Mouse (Mus musculus) layer of hippocampus, adult 2 months (tissue): ENCODE results near the gene Serpinb1a. TPM values are rescaled to one million over a fixed set of nuclear protein-coding genes. Genes with fewer than 3 reads are reported as not detected.

Source experiments
- DNase-seq, 2 experiments: peaks; one replicate each; pipeline ENCODE4 v3.0.0; 2022; ENCODE audit warnings: low spot score in 2 of 2
- H3K27ac ChIP-seq: fragments of 200-600 bp; 2 replicates; pipeline ENCODE4 v1.8.1; 2022
- H3K4me3 ChIP-seq: fragments of 200-600 bp; 2 replicates; pipeline ENCODE4 v1.8.1; 2022; ENCODE audit warnings: mild to moderate bottlenecking
- CTCF ChIP-seq: fragments of 200-600 bp; conservative IDR thresholded peaks from 2 replicates; pipeline ENCODE4 v1.8.1; 2022; ENCODE audit warnings: antibody characterized with exemption, mild to moderate bottlenecking, moderate library complexity
- total RNA-seq, 2 experiments: library from RNA; stranded (reverse); gene quantifications; 2 replicates each; pipeline ENCODE4 v1.2.3; 2021

Gene Serpinb1a
- total RNA-seq, 2 experiments from 2014 or later, result 5.3 to 6.6 TPM

DNA sequence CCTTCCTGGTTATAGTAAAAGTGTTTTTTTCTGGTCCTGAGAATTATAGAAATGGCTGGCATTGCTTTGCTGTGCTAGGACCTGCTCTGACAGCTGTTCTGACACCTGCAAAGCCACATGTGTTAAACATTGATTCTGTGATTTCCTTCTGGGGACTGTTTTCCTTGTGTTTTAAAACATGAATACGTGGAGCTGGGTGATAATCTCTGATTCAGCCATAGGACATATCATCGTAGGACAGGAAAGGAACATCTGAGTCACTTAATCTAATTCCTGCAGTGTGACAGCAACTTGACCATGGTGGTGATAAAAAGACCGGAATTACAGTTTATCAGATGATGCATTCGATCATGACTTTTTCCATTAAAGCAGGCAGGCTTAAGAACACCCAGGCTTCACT lies 22.1 kb downstream of the Serpinb1a start:
- no peak overlapping the region for H3K4me3 ChIP-seq
- no peak overlapping the region; the same call in 1 of the 2 replicates for H3K27ac ChIP-seq
- no peak for TF ChIP-seq CTCF
- no peak for DNase-seq

GRCm38 (mm10) chr13:32827951-32828350 lies 23.0 kb downstream of the Serpinb1a start:
- peak; percentile 8 to 57 for DNase-seq
- Histone ChIP-seq H3K27ac (peak overlapping the region; percentile 23; the same call in 1 of the 2 replicates), H3K4me3 (no peak overlapping the region)
- peak; percentile 83 for TF ChIP-seq CTCF

GRCm38 (mm10) chr13:32827111-32827822 lies 23.7 kb downstream of the Serpinb1a start:
- peak; percentile 59 for TF ChIP-seq CTCF
- Histone ChIP-seq H3K27ac (peak overlapping the region; percentile 23; the same call in 1 of the 2 replicates), H3K4me3 (no peak overlapping the region)
- no peak for DNase-seq

DNA sequence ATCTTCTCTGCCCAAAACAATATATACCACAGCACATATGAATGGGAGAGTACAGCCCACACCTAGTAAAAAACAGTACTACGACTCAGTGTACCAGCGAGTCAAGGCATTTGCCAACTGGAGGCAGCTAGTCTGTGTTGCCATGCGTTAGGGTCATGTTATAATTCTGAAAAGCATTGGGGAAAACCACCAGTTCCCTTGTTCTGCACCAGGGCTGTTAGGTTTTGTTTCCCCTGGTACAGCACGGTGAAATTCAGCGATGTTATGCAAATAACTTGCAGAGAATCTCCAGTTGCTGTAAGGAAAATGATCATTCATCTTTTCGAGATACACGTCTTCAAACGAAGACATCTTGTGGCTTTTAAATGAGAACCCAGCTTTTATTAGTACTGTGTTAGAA lies 25.4 kb downstream of the Serpinb1a start:
- no peak for DNase-seq
- Histone ChIP-seq H3K4me3 (no peak overlapping the region), H3K27ac (no peak overlapping the region)
- TF ChIP-seq CTCF, result no peak

DNA sequence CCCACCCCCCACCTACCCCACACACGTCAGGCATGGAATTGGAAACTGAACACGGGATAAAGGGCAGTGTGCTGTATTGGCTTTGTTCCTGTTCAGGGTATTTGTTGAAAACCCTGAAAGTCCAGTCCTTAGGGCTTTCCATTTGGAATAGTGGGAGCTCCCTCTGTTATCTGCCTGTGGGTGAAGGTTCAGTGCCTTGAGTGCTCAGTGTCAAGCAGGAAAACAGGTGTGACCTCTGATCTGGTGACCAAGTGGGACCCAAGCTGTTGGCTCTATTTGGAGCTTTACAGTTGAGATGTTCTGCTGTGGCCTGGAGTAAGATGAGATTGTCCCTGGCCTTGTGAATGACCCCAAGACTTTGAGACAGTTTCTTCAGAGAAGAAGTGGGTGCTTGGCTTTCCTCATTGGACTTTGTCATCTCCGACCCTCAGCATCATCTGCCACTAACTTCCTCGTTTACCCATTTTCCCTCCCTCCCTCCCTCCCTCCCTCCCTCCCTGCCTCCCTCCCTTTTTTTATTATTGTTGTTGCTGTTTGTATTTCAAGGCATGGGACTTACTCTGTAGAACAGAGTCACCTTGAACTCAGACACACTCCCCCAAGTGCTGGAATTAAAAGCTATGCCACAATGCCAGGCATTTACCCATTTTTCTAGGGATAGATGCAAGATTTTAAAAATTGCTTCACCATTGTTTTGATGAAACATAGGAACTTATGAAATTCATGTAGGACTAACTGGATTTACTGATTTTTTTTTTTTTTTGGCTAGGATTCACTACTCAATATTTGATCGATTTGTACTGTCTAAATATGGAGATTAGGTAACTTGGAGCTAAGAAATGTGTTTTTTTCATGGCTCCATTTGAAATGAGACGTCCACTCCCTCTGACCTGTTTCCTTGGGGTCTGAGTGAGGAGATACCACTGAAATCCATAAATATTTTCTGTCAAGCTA lies 26.3 kb downstream of the Serpinb1a start:
- DNase-seq, result no peak
- TF ChIP-seq CTCF, result no peak
- no peak overlapping the region for H3K27ac ChIP-seq
- no peak overlapping the region for H3K4me3 ChIP-seq

- H3K27ac ChIP-seq, result no peak overlapping the region
- no peak overlapping the region for H3K4me3 ChIP-seq
- TF ChIP-seq CTCF, result no peak
- no peak for DNase-seq
Measured at GRCm38 (mm10) chr13:32823126-32823525, 27.9 kb downstream of the Serpinb1a start.

- Histone ChIP-seq H3K4me3 (no peak overlapping the region), H3K27ac (no peak overlapping the region)
- TF ChIP-seq CTCF, result no peak
- DNase-seq, result no peak
Measured at GRCm38 (mm10) chr13:32821671-32822070, 29.3 kb downstream of the Serpinb1a start.

GRCm38 (mm10) chr13:32819926-32820325 lies 31.1 kb downstream of the Serpinb1a start:
- Histone ChIP-seq H3K27ac (no peak overlapping the region), H3K4me3 (no peak overlapping the region)
- no peak for TF ChIP-seq CTCF
- no peak for DNase-seq

- Histone ChIP-seq H3K27ac (no peak overlapping the region), H3K4me3 (no peak overlapping the region)
- DNase-seq, result no peak
- no peak for TF ChIP-seq CTCF
Measured at GRCm38 (mm10) chr13:32819241-32819640, 31.7 kb downstream of the Serpinb1a start.

GRCm38 (mm10) chr13:32807624-32808023 lies 43.4 kb downstream of the Serpinb1a start:
- TF ChIP-seq CTCF, result no peak
- no peak overlapping the region for H3K27ac ChIP-seq
- no peak for DNase-seq
- no peak overlapping the region for H3K4me3 ChIP-seq

- H3K27ac ChIP-seq, result no peak overlapping the region
- no peak for TF ChIP-seq CTCF
Measured at GRCm38 (mm10) chr13:32806820-32807219, 44.2 kb downstream of the Serpinb1a start.

DNA sequence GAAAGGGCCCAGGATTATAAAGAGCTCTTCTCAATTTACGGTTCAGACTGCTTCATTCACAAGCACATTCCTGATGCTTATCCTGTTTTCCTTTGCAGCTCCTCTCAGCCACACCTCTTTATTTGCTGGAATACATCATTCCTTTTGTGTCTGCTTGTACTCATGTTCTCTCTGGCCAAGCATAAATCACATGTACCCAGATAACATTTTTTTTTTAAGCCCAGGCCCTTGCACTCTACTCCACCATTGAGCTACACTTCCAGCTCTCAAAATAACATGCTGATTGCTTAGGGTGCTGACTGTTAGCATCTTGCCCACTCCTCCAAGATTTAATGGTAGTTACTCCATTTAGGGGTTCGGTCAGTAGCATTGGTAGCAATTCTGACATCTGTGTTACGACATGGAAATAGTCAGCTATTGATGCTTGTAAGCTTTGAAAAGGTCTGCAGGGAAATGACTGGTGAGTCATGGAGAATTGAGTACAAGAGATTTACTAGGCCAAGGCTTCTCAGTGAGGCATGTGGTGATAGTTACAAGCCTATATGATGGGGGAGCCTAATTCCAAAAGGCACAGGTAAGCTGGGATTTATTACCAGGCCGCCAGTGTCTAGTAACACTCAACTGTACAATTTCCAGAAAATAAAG lies 47.2 kb downstream of the Serpinb1a start:
- DNase-seq, result no peak
- H3K27ac ChIP-seq, result peak overlapping the region; percentile 95; the same call in 1 of the 2 replicates
- no peak for TF ChIP-seq CTCF
- H3K4me3 ChIP-seq, result peak overlapping the region; percentile 98

More at GRCm38 (mm10) chr13:32806820-32807219, 44.2 kb downstream of the Serpinb1a start:
- no peak for DNase-seq
- no peak overlapping the region for H3K4me3 ChIP-seq
